Mouse (Mus musculus): ENCODE results near the gene Ralbp1. TPM values are rescaled to one million over a fixed set of nuclear protein-coding genes. Genes with fewer than 3 reads are reported as not detected.

Gene Ralbp1
- total and polyA plus RNA-seq, 3 experiments = 53.2 to 69.6 TPM; not detected in 1

GRCm38 (mm10) chr17:65870146-65870545 lies 15.5 kb downstream of the Ralbp1 start (continued):
- TF ChIP-seq MEF2A (IDR thresholded peaks at IDR 0.05; ENCODE audit: extremely low read depth, insufficient replicate concordance, low read depth, low read length, poor library complexity, severe bottlenecking) (no peak), ZNF384 (IDR thresholded peaks at IDR 0.05; ENCODE audit: low read depth, low read length) (0 out of 2 replicates have a peak, but pooled peaks have one; percentile 7), ZKSCAN1 (IDR thresholded peaks at IDR 0.05; ENCODE audit: low read depth, low read length) (no peak), MYC (IDR thresholded peaks at IDR 0.05; ENCODE audit: low read depth, low read length) (0 out of 2 replicates have a peak, but pooled peaks have one; percentile 4), TAL1 (IDR thresholded peaks at IDR 0.05; ENCODE audit: low read length) (no peak), MAZ (IDR thresholded peaks at IDR 0.05; ENCODE audit: low read depth, low read length) (no peak), USF2 (IDR thresholded peaks at IDR 0.05; ENCODE audit: borderline replicate concordance in 1 of 2, insufficient read depth in 1 of 2, low read depth in 1 of 2, low read length in 2 of 2) (no peak), MXI1 (IDR thresholded peaks at IDR 0.05; ENCODE audit: low read depth, low read length) (no peak; the same call in 1 of the 2 replicates), GABPA (IDR thresholded peaks at IDR 0.05; ENCODE audit: low read depth, low read length) (no peak), USF1 (IDR thresholded peaks at IDR 0.05; ENCODE audit: low read depth, low read length) (no peak), ELF1 (IDR thresholded peaks at IDR 0.05; ENCODE audit: low read depth, low read length) (no peak), RCOR1 (IDR thresholded peaks at IDR 0.05; ENCODE audit: low read depth, low read length) (no peak), NELFE (IDR thresholded peaks at IDR 0.05; ENCODE audit: low read depth, low read length) (no peak), ZMIZ1 (IDR thresholded peaks at IDR 0.05; ENCODE audit: low read depth, low read length) (no peak), POLR2A (IDR thresholded peaks at IDR 0.05; ENCODE audit: control insufficient read depth in 1 of 2, insufficient read depth in 1 of 2, low read depth in 1 of 2, low read length in 2 of 2, poor library complexity in 1 of 2) (no peak), TBP (IDR thresholded peaks at IDR 0.05; ENCODE audit: low read depth, low read length) (no peak), POLR2AphosphoS2 (IDR thresholded peaks at IDR 0.05; ENCODE audit: low read length) (no peak), CTCF (IDR thresholded peaks at IDR 0.05 in 2 of 3, conservative IDR thresholded peaks at IDR 0.05 in 1 of 3; ENCODE audit: control insufficient read depth in 1 of 3, insufficient read depth in 1 of 3, low read depth in 2 of 3, low read length in 3 of 3, poor library complexity in 1 of 3, severe bottlenecking in 1 of 3) (peak; percentile 82 to 88 (median 86)), MAFK (IDR thresholded peaks at IDR 0.05; ENCODE audit: borderline replicate concordance, low read depth, low read length) (no peak), ZC3H11A (IDR thresholded peaks at IDR 0.05; ENCODE audit: low read depth, low read length) (peak; percentile 65), SIN3A (IDR thresholded peaks at IDR 0.05; ENCODE audit: low read length) (0 out of 2 replicates have a peak, but pooled peaks have one; percentile 25), CHD1 (IDR thresholded peaks at IDR 0.05; ENCODE audit: low read depth, low read length) (no peak), JUND (IDR thresholded peaks at IDR 0.05; ENCODE audit: low read depth, low read length) (no peak)

DNA sequence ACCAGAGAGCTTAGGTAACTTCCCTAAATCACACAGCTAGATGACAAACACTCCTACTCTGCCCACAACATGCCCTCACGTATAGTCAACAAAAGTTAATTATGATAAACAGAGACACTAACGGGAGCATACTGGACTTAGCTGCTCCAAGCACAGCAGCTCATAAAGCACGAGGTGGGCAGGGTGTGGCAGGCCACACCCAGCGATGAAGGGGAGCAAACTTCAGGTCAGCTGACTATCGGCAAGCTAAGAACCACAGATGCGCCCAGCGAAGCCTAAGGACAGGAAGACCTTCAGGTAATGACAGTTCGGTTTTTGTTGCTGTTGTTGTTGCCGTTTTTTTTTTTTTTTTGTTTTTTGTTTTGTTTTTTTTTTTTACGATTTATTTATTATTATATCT lies 15.9 kb downstream of the Ralbp1 start:
- Histone ChIP-seq H3K4me3 (ENCODE audit: control insufficient read depth in 1 of 2, insufficient read depth in 1 of 2, low read depth in 2 of 2, low read length in 2 of 2) (no peak overlapping the region), H3K4me1 (ENCODE audit: control insufficient read depth in 1 of 2, insufficient read depth in 2 of 2, low read length in 2 of 2) (peaks cover 0 to 5% of the 10 kb centered on the region in 2 experiments; a peak in 2 of 4 replicates), H3K36me3 (ENCODE audit: control insufficient read depth in 1 of 2, insufficient read depth in 2 of 2, low read length in 2 of 2) (peaks cover 0 to 2% of the 10 kb centered on the region in 2 experiments; a peak in 2 of 4 replicates), H3K79me2 (ENCODE audit: control insufficient read depth, insufficient read depth, low read length, poor library complexity) (peaks cover 10% of the 10 kb centered on the region), H3K27ac (ENCODE audit: control insufficient read depth, low read depth, low read length) (no peak overlapping the region), H3K9me3 (replicated peaks; ENCODE audit: insufficient read depth, low read length) (no peaks in the 10 kb centered on the region), H3K9ac (ENCODE audit: control insufficient read depth, low read depth, low read length, poor library complexity, severe bottlenecking) (no peak overlapping the region), H3K27me3 (ENCODE audit: control insufficient read depth in 1 of 2, insufficient read depth in 2 of 2, low read length in 2 of 2) (no peaks in the 10 kb centered on the region)
- DNase-seq (ENCODE audit: low read depth, low spot score) = peak; percentile 13
- TF ChIP-seq TAL1 (IDR thresholded peaks at IDR 0.05; ENCODE audit: low read length) (no peak), NELFE (IDR thresholded peaks at IDR 0.05; ENCODE audit: low read depth, low read length) (no peak), CHD2 (IDR thresholded peaks at IDR 0.05; ENCODE audit: low read length) (no peak), RCOR1 (IDR thresholded peaks at IDR 0.05; ENCODE audit: low read depth, low read length) (no peak), MAZ (IDR thresholded peaks at IDR 0.05; ENCODE audit: low read depth, low read length) (no peak), ZNF384 (IDR thresholded peaks at IDR 0.05; ENCODE audit: low read depth, low read length) (no peak), MAX (IDR thresholded peaks at IDR 0.05; ENCODE audit: low read length) (no peak), NRF1 (IDR thresholded peaks at IDR 0.05; ENCODE audit: insufficient read depth, low read depth, low read length, poor library complexity, severe bottlenecking) (no peak), USF1 (IDR thresholded peaks at IDR 0.05; ENCODE audit: low read depth, low read length) (no peak), KAT2A (conservative IDR thresholded peaks at IDR 0.05; ENCODE audit: low read depth, low read length) (no peak), E2F4 (IDR thresholded peaks at IDR 0.05; ENCODE audit: borderline replicate concordance, low read depth, low read length) (no peak), TBP (IDR thresholded peaks at IDR 0.05; ENCODE audit: low read depth, low read length) (no peak), POLR2AphosphoS2 (IDR thresholded peaks at IDR 0.05; ENCODE audit: low read length) (no peak), CHD1 (IDR thresholded peaks at IDR 0.05; ENCODE audit: low read depth, low read length) (no peak)
